Mouse (Mus musculus) bone marrow, adult 2 months (tissue): ENCODE data around the gene Shisal1. TPM values are rescaled to one million over a fixed set of nuclear protein-coding genes. Genes with fewer than 3 reads are reported as not detected.
A peak's percentile ranks its signal among the peaks of the same experiment; 100 is the strongest.

Experiments used
- H3K27ac ChIP-seq: fragments of 200-500 bp; 2 replicates; pipeline ENCODE4 v1.5.1; 2012; ENCODE audit warnings: low read depth, mild to moderate bottlenecking, control low read depth, inconsistent platforms, low read length; ENCODE audit not compliant: control insufficient read depth, poor library complexity, insufficient read depth
- H3K4me1 ChIP-seq: fragments of 200-500 bp; 2 replicates; pipeline ENCODE4 v1.6.1; 2011; ENCODE audit warnings: low read length; ENCODE audit not compliant: control insufficient read depth, insufficient read depth
- H3K4me3 ChIP-seq: fragments of 200-500 bp; replicated peaks from 2 replicates; pipeline ENCODE3; 2011; ENCODE audit warnings: mild to moderate bottlenecking, low read depth, low read length, control low read depth; ENCODE audit not compliant: control insufficient read depth
- CTCF ChIP-seq: fragments of 200-500 bp; IDR thresholded peaks from 2 replicates; pipeline ENCODE4 v1.5.1; 2011; ENCODE audit warnings: low read length, control low read depth; ENCODE audit not compliant: control insufficient read depth, insufficient read depth
- POLR2A ChIP-seq: fragments of 200-500 bp; IDR thresholded peaks from 2 replicates; pipeline ENCODE4 v1.6.1; 2011; ENCODE audit warnings: low read depth, mild to moderate bottlenecking, control low read depth, low read length, borderline replicate concordance; ENCODE audit not compliant: control insufficient read depth
- WGBS: fragments of 180-500 bp; shearing (Covaris S2); methylation state at CpG from one replicate; pipeline ENCODE4 v1.1.7; 2018; 5-methylcytosine and 5-hydroxymethylcytosine counted together
- polyA plus RNA-seq: library from polyadenylated mRNA; stranded (reverse); fragments of >200 nt; gene quantifications from 2 replicates; pipeline ENCODE4 v1.2.4, GENCODE M21; 2011; ENCODE audit warnings: low replicate concordance; ENCODE audit not compliant: missing spikeins, insufficient read depth, insufficient read length

Gene Shisal1
- 0.43 and 0.75 TPM in 2 replicates for polyA plus RNA-seq

DNA sequence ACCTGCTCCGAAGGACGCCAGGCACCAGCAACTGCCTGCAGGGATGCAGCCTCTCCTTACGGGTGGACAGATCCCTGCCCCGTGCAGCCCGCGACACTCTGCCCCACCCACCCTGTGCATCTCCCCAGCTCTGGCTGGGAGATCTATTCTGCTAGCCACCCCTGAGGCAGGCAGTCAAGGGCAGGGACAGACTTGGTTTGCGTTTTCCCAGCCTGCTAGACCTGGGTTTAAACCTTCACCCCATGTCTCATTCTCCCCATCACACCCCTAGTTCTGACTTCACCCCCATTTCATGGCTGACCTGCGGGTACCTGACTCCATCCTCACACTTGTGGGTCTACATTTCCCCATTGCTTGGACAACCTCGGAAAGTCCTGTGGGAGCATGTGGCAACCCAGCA is at the start of gene Shisal1:
Gene Shisal1, minus strand, starts transcription at position 101 of the 400 bp plus-strand sequence.
- WGBS, result 37% methylated on average over 9 of the region's 9 CpGs
- H3K4me3 ChIP-seq, result no peak within 1 kb of the TSS

GRCm38 (mm10) chr15:84490486-84490885 is 43.6 kb upstream of the Shisal1 start:
- Histone ChIP-seq H3K4me3 (no peak overlapping the region), H3K27ac (no peak overlapping the region), H3K4me1 (no peaks in the 10 kb centered on the region)
- TF ChIP-seq CTCF (no peak), POLR2A (no peak)
- WGBS, result 71% methylated on average over 7 of the region's 7 CpGs

More for the DNA sequence above, at the start of gene Shisal1:
- Histone ChIP-seq H3K27ac (no peak within 1 kb of the TSS), H3K4me1 (no peaks in the 10 kb centered on the region; the same call in 1 of the 2 replicates)
- TF ChIP-seq POLR2A, result no peak
- no peak for TF ChIP-seq CTCF

DNA sequence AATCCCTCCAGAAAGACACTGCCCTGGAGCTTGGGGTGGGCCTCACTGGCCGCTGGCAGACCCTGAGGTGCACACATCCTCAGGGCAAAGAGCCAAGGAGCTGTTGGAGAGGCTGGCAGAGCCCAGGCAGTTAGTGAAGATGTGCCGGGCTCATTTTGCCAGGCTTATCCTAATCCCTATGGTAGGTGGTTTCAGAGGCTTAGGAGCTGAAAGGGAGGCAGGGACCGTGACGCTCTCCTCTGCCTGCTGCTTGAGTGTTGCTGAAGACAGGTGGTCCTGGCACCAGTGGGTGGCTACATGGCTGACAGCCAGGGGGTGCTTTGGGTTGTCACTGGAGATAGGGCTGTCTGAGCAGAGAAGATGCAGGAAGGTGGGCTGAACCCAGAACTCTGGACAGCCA is 37.4 kb upstream of the Shisal1 start:
- no peak overlapping the region for H3K27ac ChIP-seq
- WGBS, result 65% methylated on average over 4 of the region's 4 CpGs
- no peaks in the 10 kb centered on the region for H3K4me1 ChIP-seq
- no peak overlapping the region for H3K4me3 ChIP-seq
- TF ChIP-seq POLR2A (no peak), CTCF (no peak)

- H3K4me1 ChIP-seq, result no peaks in the 10 kb centered on the region
- H3K4me3 ChIP-seq, result no peak overlapping the region
- WGBS, result 70% methylated on average over 5 of the region's 5 CpGs
- H3K27ac ChIP-seq, result no peak overlapping the region
- TF ChIP-seq CTCF (no peak), POLR2A (no peak)
Observed at GRCm38 (mm10) chr15:84483622-84484021, 36.7 kb upstream of the Shisal1 start.

GRCm38 (mm10) chr15:84481259-84481877 is 34.5 kb upstream of the Shisal1 start:
- Histone ChIP-seq H3K27ac (no peak overlapping the region), H3K4me3 (no peak overlapping the region), H3K4me1 (no peaks in the 10 kb centered on the region)
- 77% methylated on average over 13 of the region's 13 CpGs for WGBS
- TF ChIP-seq CTCF, result no peak
- no peak for TF ChIP-seq POLR2A

DNA sequence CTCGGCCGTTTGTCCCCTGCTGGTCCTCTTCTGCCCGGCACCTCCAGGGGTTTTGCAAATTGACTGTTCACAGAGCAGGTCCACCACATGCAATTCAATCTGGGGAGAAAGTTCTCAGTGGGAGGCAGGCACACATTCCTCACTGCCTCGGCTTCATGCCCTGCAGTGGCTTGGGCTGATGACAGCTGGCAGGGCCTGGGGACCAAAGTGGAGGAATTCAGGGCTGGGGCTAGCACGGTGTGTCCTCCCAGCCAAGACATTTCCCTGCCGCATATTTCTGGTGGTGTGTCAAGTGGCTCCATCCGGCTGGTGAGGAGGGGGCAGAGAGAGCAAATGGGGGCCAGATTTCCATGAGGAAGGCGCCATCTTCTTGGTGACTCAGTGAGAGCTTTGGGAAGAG is 22.5 kb upstream of the Shisal1 start:
- TF ChIP-seq POLR2A (no peak), CTCF (no peak)
- H3K4me1 ChIP-seq, result peaks cover 5% of the 10 kb centered on the region
- no peak overlapping the region for H3K4me3 ChIP-seq
- WGBS, result 58% methylated on average over 8 of the region's 8 CpGs
- H3K27ac ChIP-seq, result no peak overlapping the region

- 85% methylated on average over 5 of the region's 5 CpGs for WGBS
- H3K27ac ChIP-seq, result no peak overlapping the region
- H3K4me1 ChIP-seq, result peaks cover 5% of the 10 kb centered on the region
- TF ChIP-seq CTCF, result no peak
- no peak for TF ChIP-seq POLR2A
- H3K4me3 ChIP-seq, result no peak overlapping the region
Observed at GRCm38 (mm10) chr15:84467761-84468160, 20.9 kb upstream of the Shisal1 start.

- 23% methylated on average over 13 of the region's 13 CpGs for WGBS
- TF ChIP-seq POLR2A (no peak), CTCF (no peak)
- H3K4me1 ChIP-seq, result peaks cover 5% of the 10 kb centered on the region
- no peak overlapping the region for H3K4me3 ChIP-seq
- H3K27ac ChIP-seq, result peak overlapping the region; percentile 40
Observed at GRCm38 (mm10) chr15:84466458-84467267, 19.8 kb upstream of the Shisal1 start.
